Mouse (Mus musculus) adrenal gland, postnatal 10 days (tissue): Measurements from ENCODE around the gene Gm2075. TPM values are rescaled to one million over a fixed set of nuclear protein-coding genes. Genes with fewer than 3 reads are reported as not detected.
"Not testable (repeated sequence)": the region's sequence is repeated elsewhere in the genome, so short reads cannot be mapped to it uniquely, and the experiment has no call there.

Source experiments
- DNase-seq: peaks from one replicate; pipeline ENCODE4 v3.0.0; 2021; ENCODE audit warnings: mixed read lengths
- long read RNA-seq, 2 experiments: library from polyadenylated mRNA; stranded (forward); transcript quantifications; one replicate each; pipeline ENCODE4 v2.0.0; 2021
- total RNA-seq, 2 experiments: library from RNA; stranded (reverse); gene quantifications; 2 replicates each; pipeline ENCODE4 v1.2.3; 2021

Gene Gm2075
- not detected for total RNA-seq
- long read RNA-seq, experiment 1: 0 reads
- long read RNA-seq, experiment 2: 0 reads

DNA sequence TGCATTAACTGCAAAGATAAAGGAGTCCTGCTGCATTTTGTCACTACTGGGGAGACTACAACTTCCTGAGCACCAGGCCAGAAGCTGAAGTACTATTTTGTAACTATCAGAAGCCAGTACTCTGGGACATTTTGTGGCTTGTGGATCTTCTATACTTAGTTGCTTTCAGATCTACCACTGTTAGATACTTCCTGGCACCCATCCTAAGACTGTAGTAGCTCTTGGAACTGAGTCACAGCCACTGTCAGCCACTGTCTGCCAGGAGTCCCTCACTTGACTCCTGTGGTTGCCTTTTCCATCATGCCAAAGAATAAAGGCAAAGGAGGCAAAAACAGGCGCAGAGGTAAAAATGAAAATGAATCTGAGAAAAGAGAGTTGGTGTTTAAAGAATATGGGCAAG, at the start of gene Gm2075:
TSS of gene Gm2075 (plus strand) at position 301 of the 400 bp plus-strand sequence.
- DNase-seq: not testable (repeated sequence)

GRCm38 (mm10) chr12:87984000-87984399, 27.6 kb upstream of the Gm2075 start:
- not testable (repeated sequence) for DNase-seq

DNA sequence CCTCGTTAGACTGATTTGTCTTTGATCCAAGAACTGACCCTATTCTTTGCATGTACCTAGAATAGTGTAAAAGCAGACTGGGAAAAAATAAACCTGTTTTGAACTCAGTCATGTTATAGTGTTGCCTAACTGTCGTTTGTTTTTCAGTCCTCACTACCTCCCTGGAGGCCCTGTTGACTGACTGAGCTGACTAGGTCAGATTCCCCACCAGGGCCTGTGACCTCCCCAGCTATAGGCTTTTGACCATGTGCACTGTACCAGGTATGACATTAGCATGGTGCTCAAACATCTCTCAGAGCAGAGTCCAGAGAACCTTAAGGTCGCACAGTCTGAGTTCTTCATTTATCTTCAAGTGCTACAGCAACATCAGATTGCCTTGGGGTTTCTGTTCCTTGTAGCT, 7.5 kb upstream of the Gm2075 start:
- DNase-seq: not testable (repeated sequence)

DNA sequence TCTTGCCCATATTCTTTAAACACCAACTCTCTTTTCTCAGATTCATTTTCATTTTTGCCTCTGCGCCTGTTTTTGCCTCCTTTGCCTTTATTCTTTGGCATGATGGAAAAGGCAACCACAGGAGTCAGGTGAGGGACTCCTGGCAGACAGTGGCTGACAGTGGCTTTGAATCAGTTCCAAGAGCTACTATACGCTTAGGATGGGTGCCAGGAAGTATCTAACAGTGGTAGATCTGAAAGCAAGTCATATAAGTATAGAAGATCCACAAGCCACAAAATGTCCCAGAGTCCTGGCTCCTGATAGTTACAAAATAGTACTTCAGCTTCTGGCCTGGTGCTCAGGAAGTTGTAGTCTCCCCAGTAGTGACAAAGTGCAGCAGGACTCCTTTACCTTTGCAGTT, 7.0 kb downstream of the Gm2075 start, which contains the start of gene Gm6803:
TSS of gene Gm6803 (minus strand) at position 101 of the 400 bp plus-strand sequence.
- not testable (repeated sequence) for DNase-seq

DNA sequence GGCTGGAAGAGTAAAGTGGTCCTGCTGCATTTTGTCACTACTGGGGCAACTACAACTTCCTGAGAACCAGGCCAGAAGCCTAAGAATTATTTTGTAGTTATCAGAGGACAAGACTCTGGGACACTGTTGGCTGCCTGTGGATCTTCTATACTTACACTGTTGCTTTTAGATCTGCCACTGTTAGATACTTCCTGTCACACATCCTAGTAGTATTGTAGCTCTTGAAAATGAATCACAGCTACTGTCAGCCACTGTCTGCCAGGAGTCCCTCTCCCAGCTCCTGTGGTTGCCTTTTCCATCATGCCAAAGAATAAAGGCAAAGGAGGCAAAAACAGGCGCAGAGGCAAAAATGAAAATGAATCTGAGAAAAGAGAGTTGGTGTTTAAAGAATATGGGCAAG, 15.1 kb downstream of the Gm2075 start, which contains the start of gene Gm2056:
TSS of gene Gm2056 (plus strand) at position 301 of the 400 bp plus-strand sequence.
- DNase-seq: not testable (repeated sequence)

- DNase-seq: not testable (repeated sequence)
Observed at GRCm38 (mm10) chr12:88032250-88032649, 20.6 kb downstream of the Gm2075 start.

GRCm38 (mm10) chr12:88039062-88039461, 27.4 kb downstream of the Gm2075 start:
- DNase-seq: not testable (repeated sequence)

DNA sequence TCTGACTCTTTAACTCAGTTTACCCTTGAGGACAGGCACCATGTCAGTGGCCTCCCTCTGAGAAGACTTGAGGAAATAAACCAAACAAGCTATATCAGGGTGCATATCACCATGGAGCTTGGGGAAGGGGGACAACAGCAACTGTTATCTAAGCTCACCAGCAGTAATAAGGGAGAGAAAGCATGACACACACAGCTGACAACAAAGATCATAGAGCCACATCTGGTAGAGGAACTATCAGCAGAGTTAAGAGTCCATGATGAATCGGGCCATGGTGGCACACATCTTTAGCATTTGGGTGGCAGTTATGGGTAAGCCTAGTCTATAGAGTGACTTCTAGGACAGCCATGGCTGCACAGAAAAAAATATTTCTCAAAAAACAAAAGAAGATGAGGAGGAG, 28.1 kb downstream of the Gm2075 start:
- DNase-seq: not testable (repeated sequence)

DNA sequence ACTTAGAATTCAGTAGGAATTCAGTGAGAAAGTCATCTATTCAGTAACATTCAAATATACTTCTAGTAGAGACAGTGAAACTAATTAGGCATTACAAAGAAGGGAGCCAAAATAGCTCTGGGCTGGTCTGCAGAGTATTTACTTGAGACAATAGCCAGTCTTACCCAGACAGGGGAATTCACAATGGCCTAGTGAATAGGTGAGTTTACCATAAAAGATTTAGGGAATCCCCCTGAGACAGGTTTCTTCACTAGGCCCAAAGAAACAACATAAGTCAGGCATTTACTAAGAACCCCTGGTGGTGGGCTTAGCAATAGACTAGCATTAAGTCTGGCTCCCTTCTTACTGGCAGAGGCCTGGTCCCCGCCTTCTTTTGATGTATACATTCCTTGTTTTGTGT, 33.6 kb downstream of the Gm2075 start:
- not testable (repeated sequence) for DNase-seq

Other genes starting within 250 kb of the Gm2075 start
- not detected for gene Gm21319, start 236.1 kb upstream of the Gm2075 start, total RNA-seq
- gene Gm21936, start 216.3 kb upstream of the Gm2075 start, total RNA-seq: not detected
- not detected for gene BB287469, start 195.3 kb upstream of the Gm2075 start, total RNA-seq
- not detected for gene Gm2001, start 169.5 kb upstream of the Gm2075 start, total RNA-seq
- not detected for gene Gm2016, start 137.8 kb upstream of the Gm2075 start, total RNA-seq
- gene Gm2022, start 116.5 kb upstream of the Gm2075 start, total RNA-seq: not detected
- gene Gm2035, start 92.0 kb upstream of the Gm2075 start, total RNA-seq: not detected
- gene Gm2042, start 57.8 kb upstream of the Gm2075 start, total RNA-seq: not detected
- not detected for gene Gm6803, start 6.9 kb downstream of the Gm2075 start, total RNA-seq
- not detected for gene Gm2056, start 15.2 kb downstream of the Gm2075 start, total RNA-seq
- not detected for gene Gm16368, start 71.8 kb downstream of the Gm2075 start, total RNA-seq
- gene Gm10436, start 170.3 kb downstream of the Gm2075 start, total RNA-seq: not detected
- gene Gm8332, start 238.3 kb downstream of the Gm2075 start, total RNA-seq: not detected